Mouse (Mus musculus): Measurements from ENCODE around the gene U90926. TPM values are rescaled to one million over a fixed set of nuclear protein-coding genes. Genes with fewer than 3 reads are reported as not detected.
"Not testable (repeated sequence)": the region's sequence is repeated elsewhere in the genome, so short reads cannot be mapped to it uniquely, and the experiment has no call there.

The U90926 gene
- polyA plus RNA-seq, 1 experiment from 2014 or later: not detected

GRCm38 (mm10) chr5:92204162-92205036, 10.8 kb downstream of the U90926 start:
- no peak overlapping the region for H3K9ac ChIP-seq (ENCODE audit: low read length)
- no peak for ATAC-seq
- H3K4me2 ChIP-seq (ENCODE audit: low read length): no peak overlapping the region
- H3K4me1 ChIP-seq (ENCODE audit: control insufficient read depth, insufficient read depth, low read length): no peaks in the 10 kb centered on the region
- H3K36me3 ChIP-seq (ENCODE audit: control insufficient read depth, insufficient read depth, low read length): peaks cover 56% of the 10 kb centered on the region
- H3K27ac ChIP-seq (ENCODE audit: low read depth, low read length): no peak overlapping the region
- H3K9me3 ChIP-seq (replicated peaks; ENCODE audit: control insufficient read depth, low read length): no peaks in the 10 kb centered on the region
- no peaks in the 10 kb centered on the region for H3K27me3 ChIP-seq (replicated peaks; ENCODE audit: control insufficient read depth, insufficient read depth, low read length)
- no peak for DNase-seq (ENCODE audit: low spot score)
- WGBS: 97% methylated on average over 6 of the region's 6 CpGs
- no peak overlapping the region for H3K4me3 ChIP-seq (ENCODE audit: low read depth, low read length)

GRCm38 (mm10) chr5:92198266-92198665, 16.9 kb downstream of the U90926 start:
- Histone ChIP-seq H3K4me2 (ENCODE audit: low read length) (no peak overlapping the region), H3K27ac (ENCODE audit: low read depth, low read length) (no peak overlapping the region), H3K27me3 (replicated peaks; ENCODE audit: control insufficient read depth, insufficient read depth, low read length) (no peaks in the 10 kb centered on the region), H3K9me3 (replicated peaks; ENCODE audit: control insufficient read depth, low read length) (no peaks in the 10 kb centered on the region), H3K4me1 (ENCODE audit: control insufficient read depth, insufficient read depth, low read length) (no peaks in the 10 kb centered on the region), H3K36me3 (ENCODE audit: control insufficient read depth, insufficient read depth, low read length) (peaks cover 80% of the 10 kb centered on the region), H3K4me3 (ENCODE audit: low read depth, low read length) (no peak overlapping the region), H3K9ac (ENCODE audit: low read length) (no peak overlapping the region)
- no peak for ATAC-seq
- 87% methylated on average over 8 of the region's 8 CpGs for WGBS
- no peak for DNase-seq (ENCODE audit: low spot score)

- Histone ChIP-seq H3K27me3 (replicated peaks; ENCODE audit: control insufficient read depth, insufficient read depth, low read length) (no peaks in the 10 kb centered on the region), H3K27ac (ENCODE audit: low read depth, low read length) (peak overlapping the region; percentile 48; the same call in 1 of the 2 replicates), H3K4me1 (ENCODE audit: control insufficient read depth, insufficient read depth, low read length) (no peaks in the 10 kb centered on the region), H3K9ac (ENCODE audit: low read length) (0 out of 2 replicates have a peak overlapping the region, but pooled peaks have one; percentile 29), H3K4me2 (ENCODE audit: low read length) (no peak overlapping the region), H3K9me3 (replicated peaks; ENCODE audit: control insufficient read depth, low read length) (no peaks in the 10 kb centered on the region), H3K36me3 (ENCODE audit: control insufficient read depth, insufficient read depth, low read length) (peaks cover 82% of the 10 kb centered on the region), H3K4me3 (ENCODE audit: low read depth, low read length) (no peak overlapping the region)
- peak; percentile 35 for DNase-seq (ENCODE audit: low spot score)
- ATAC-seq: peak; percentile 47
- 78% methylated on average over 15 of the region's 15 CpGs for WGBS
Observed at GRCm38 (mm10) chr5:92196895-92197811, 18.1 kb downstream of the U90926 start.

GRCm38 (mm10) chr5:92195716-92196115, 19.5 kb downstream of the U90926 start:
- peaks cover 74% of the 10 kb centered on the region for H3K36me3 ChIP-seq (ENCODE audit: control insufficient read depth, insufficient read depth, low read length)
- H3K9me3 ChIP-seq (replicated peaks; ENCODE audit: control insufficient read depth, low read length); H3K27ac ChIP-seq (ENCODE audit: low read depth, low read length); H3K4me3 ChIP-seq (ENCODE audit: low read depth, low read length); H3K4me1 ChIP-seq (ENCODE audit: control insufficient read depth, insufficient read depth, low read length); ATAC-seq; H3K9ac ChIP-seq (ENCODE audit: low read length); H3K27me3 ChIP-seq (replicated peaks; ENCODE audit: control insufficient read depth, insufficient read depth, low read length); H3K4me2 ChIP-seq (ENCODE audit: low read length): not testable (repeated sequence)
- peak; percentile 46 for DNase-seq (ENCODE audit: low spot score)
- WGBS: 58% methylated on average over 2 of the region's 2 CpGs

- Histone ChIP-seq H3K9me3 (replicated peaks; ENCODE audit: control insufficient read depth, low read length) (0 out of 2 replicates have a peak, but pooled peaks cover 2% of the 10 kb centered on the region), H3K4me2 (ENCODE audit: low read length) (no peak overlapping the region), H3K27me3 (replicated peaks; ENCODE audit: control insufficient read depth, insufficient read depth, low read length) (no peaks in the 10 kb centered on the region), H3K36me3 (ENCODE audit: control insufficient read depth, insufficient read depth, low read length) (peaks cover 58% of the 10 kb centered on the region), H3K4me1 (ENCODE audit: control insufficient read depth, insufficient read depth, low read length) (no peaks in the 10 kb centered on the region), H3K4me3 (ENCODE audit: low read depth, low read length) (no peak overlapping the region), H3K27ac (ENCODE audit: low read depth, low read length) (no peak overlapping the region), H3K9ac (ENCODE audit: low read length) (no peak overlapping the region)
- ATAC-seq (no peak), DNase-seq (ENCODE audit: low spot score) (no peak)
- WGBS: 95% methylated on average over 7 of the region's 7 CpGs
Observed at GRCm38 (mm10) chr5:92188881-92189483, 26.2 kb downstream of the U90926 start.

- Histone ChIP-seq H3K27ac (ENCODE audit: low read depth, low read length) (no peak overlapping the region), H3K4me2 (ENCODE audit: low read length) (no peak overlapping the region), H3K36me3 (ENCODE audit: control insufficient read depth, insufficient read depth, low read length) (peaks cover 56% of the 10 kb centered on the region), H3K4me1 (ENCODE audit: control insufficient read depth, insufficient read depth, low read length) (no peaks in the 10 kb centered on the region), H3K9me3 (replicated peaks; ENCODE audit: control insufficient read depth, low read length) (no peaks in the 10 kb centered on the region), H3K27me3 (replicated peaks; ENCODE audit: control insufficient read depth, insufficient read depth, low read length) (no peaks in the 10 kb centered on the region), H3K9ac (ENCODE audit: low read length) (no peak overlapping the region), H3K4me3 (ENCODE audit: low read depth, low read length) (no peak overlapping the region)
- DNase-seq (ENCODE audit: low spot score): no peak
- no peak for ATAC-seq
- 91% methylated on average over 8 of the region's 8 CpGs for WGBS
Observed at GRCm38 (mm10) chr5:92183071-92183830, 32.0 kb downstream of the U90926 start.

GRCm38 (mm10) chr5:92165976-92166375, 49.2 kb downstream of the U90926 start:
- Histone ChIP-seq H3K4me1 (ENCODE audit: control insufficient read depth, insufficient read depth, low read length) (no peaks in the 10 kb centered on the region), H3K9me3 (replicated peaks; ENCODE audit: control insufficient read depth, low read length) (no peaks in the 10 kb centered on the region), H3K36me3 (ENCODE audit: control insufficient read depth, insufficient read depth, low read length) (peaks cover 27% of the 10 kb centered on the region; the same call in 1 of the 2 replicates), H3K9ac (ENCODE audit: low read length) (no peak overlapping the region), H3K27ac (ENCODE audit: low read depth, low read length) (no peak overlapping the region), H3K4me3 (ENCODE audit: low read depth, low read length) (no peak overlapping the region), H3K27me3 (replicated peaks; ENCODE audit: control insufficient read depth, insufficient read depth, low read length) (no peaks in the 10 kb centered on the region), H3K4me2 (ENCODE audit: low read length) (no peak overlapping the region)
- ATAC-seq: no peak
- DNase-seq (ENCODE audit: low spot score): no peak
- 89% methylated on average over 6 of the region's 6 CpGs for WGBS
